Mouse (Mus musculus) pancreas, adult 10 weeks (tissue): ENCODE measurements around the gene Abtb2. TPM values are rescaled to one million over a fixed set of nuclear protein-coding genes. Genes with fewer than 3 reads are reported as not detected.

ENCODE experiments used
- polyA plus RNA-seq: library from polyadenylated mRNA; stranded (reverse); fragments of 350-450 nt; fragmentation: Illumina TruSeq; extraction: RNeasy Lipid Tissue Mini Kit (QIAGEN cat#74804); gene quantifications from one replicate; pipeline ENCODE4 v1.2.3, GENCODE M21; 2015; ENCODE audit warnings: low read depth, low replicate concordance; ENCODE audit not compliant: insufficient read depth

Gene Abtb2
- polyA plus RNA-seq, result 1.5 TPM

GRCm38 (mm10) chr2:103565732-103566422, at the start of gene Abtb2:
TSS of gene Abtb2 (plus strand) at chr2:103566310.

GRCm38 (mm10) chr2:103760906-103761716, 195.0 kb downstream of the Abtb2 start, which contains the start of gene Nat10:
TSS of gene Nat10 (minus strand) at chr2:103761270.

Other genes with a start within 250 kb of the Abtb2 start
- gene Elf5, start 154.6 kb upstream of the Abtb2 start, polyA plus RNA-seq, result not detected
- 20.4 TPM for gene Cat, start 81.2 kb upstream of the Abtb2 start, polyA plus RNA-seq
- 13.7 TPM for gene Nat10, start 195.0 kb downstream of the Abtb2 start, polyA plus RNA-seq
- gene Caprin1, start 231.3 kb downstream of the Abtb2 start, polyA plus RNA-seq, result 25.7 TPM